Mouse (Mus musculus): ENCODE measurements around the gene Ift88.

DNA sequence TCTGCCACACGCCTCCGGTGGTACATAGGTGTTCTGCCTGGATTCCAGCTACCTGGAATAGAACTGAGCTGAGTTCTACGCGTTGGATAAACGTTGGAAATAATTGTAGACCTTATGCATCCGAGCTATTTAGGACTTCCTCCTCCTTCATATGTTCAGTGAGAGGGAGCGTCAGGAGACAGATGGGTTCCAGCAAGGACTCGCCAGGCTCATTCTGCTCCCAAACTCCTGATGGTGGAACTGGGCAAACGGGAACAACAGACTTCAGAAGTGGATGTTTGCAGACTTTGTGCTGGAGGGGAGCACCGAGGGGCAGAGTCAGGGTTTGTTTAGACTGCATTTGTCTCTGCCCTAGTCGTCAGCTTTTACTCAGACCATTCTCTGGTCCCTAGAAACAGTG is 116.8 kb downstream of the Ift88 start:
- TF ChIP-seq CTCF (IDR thresholded peaks at IDR 0.05; ENCODE audit: low read depth) (no peak), EP300 (IDR thresholded peaks at IDR 0.05; ENCODE audit: low read depth) (no peak)
